Mouse (Mus musculus) embryonic stem cell, embryonic (primary cell): ENCODE data around the gene Bsg.

Experiments
- CTCF ChIA-PET, 4 experiments: fragments of 300-600 bp in 2 of 4; fragments of 350-600 bp in 2 of 4; sonication (Branson Sonifier 250); formaldehyde crosslinking; loops; one replicate each; lab custom pipeline; 2022; ENCODE audit warnings: inconsistent platforms in 2 of 4; lab: Charles Lee
- POLR2A ChIA-PET, 4 experiments: fragments of 300-600 bp in 2 of 4; fragments of 350-600 bp in 2 of 4; sonication (Branson Sonifier 250); formaldehyde crosslinking; loops; one replicate each; lab custom pipeline; 2022; ENCODE audit warnings: antibody characterized with exemption in 4 of 4, inconsistent platforms in 1 of 4; lab: Charles Lee

Gene Bsg

GRCm38 (mm10) chr10:79704065-79704969, at the start of gene Bsg:
Bsg (plus strand) TSS chr10:79704491.
- ChIA-PET CTCF (interaction anchor here (0.5 to 2.3 kb wide), 49 partner anchors 8 to 802 kb away, joined by 3 to 23 read pairs (median 4); partner anchors contain the start of genes Madcam1 (in 2 of the 4), C2cd4c (in 1 of the 4), Cdc34 (in 1 of the 4) and Polrmt (in 1 of the 4)), POLR2A (interaction anchor here (0.6 to 8.4 kb wide), 83 partner anchors 8 to 1695 kb away, joined by 3 to 197 read pairs (median 4); partner anchors contain the start of genes Cdc34 (in 3 of the 4), Gzmm (in 2 of the 4), Madcam1 (in 2 of the 4) and Polrmt (in 2 of the 4))

GRCm38 (mm10) chr10:79654946-79655395, 49.3 kb upstream of the Bsg start:
- ChIA-PET POLR2A (interaction anchor here in 2 of 4 experiments (0.6 to 1.2 kb wide), 3 partner anchors 19 to 721 kb away, joined by 3 read pairs; no protein-coding TSS in a partner anchor), CTCF (interaction anchor here in 1 of 4 experiments (0.8 kb wide), 1 partner anchor 86 kb away, joined by 3 read pairs; no protein-coding TSS in a partner anchor)

- CTCF ChIA-PET = interaction anchor here (0.6 to 1.2 kb wide), 21 partner anchors 9 to 1247 kb away, joined by 3 to 9 read pairs (median 3); partner anchors contain the start of genes Cdc34 (in 1 of the 4), Polrmt (in 1 of the 4) and Tpgs1 (in 1 of the 4)
- POLR2A ChIA-PET = interaction anchor here in 2 of 4 experiments (0.6 to 1.8 kb wide), 4 partner anchors 11 to 23 kb away, joined by 3 to 9 read pairs (median 3); no protein-coding TSS in a partner anchor
Observed at GRCm38 (mm10) chr10:79658829-79659228, 45.5 kb upstream of the Bsg start.

- ChIA-PET CTCF (interaction anchor here in 1 of 4 experiments (0.5 to 8.8 kb wide), 4 partner anchors 10 to 36 kb away, joined by 3 to 57 read pairs (median 3); partner anchors contain the start of gene Cdc34), POLR2A (interaction anchor here in 3 of 4 experiments (0.8 to 18.2 kb wide), 5 partner anchors 11 to 29 kb away, joined by 3 to 367 read pairs (median 9); partner anchors contain the start of genes Cdc34 (in 2 of the 3), Gzmm (in 1 of the 3) and Tpgs1 (in 1 of the 3))
Observed at GRCm38 (mm10) chr10:79660298-79660697, 44.0 kb upstream of the Bsg start.

- ChIA-PET POLR2A (interaction anchor here (0.6 to 18.2 kb wide), 27 partner anchors 9 to 246 kb away, joined by 3 to 367 read pairs (median 4); partner anchors contain the start of genes Cdc34 (in 3 of the 4), C2cd4c (in 2 of the 4), Gzmm (in 2 of the 4) and Bsg (in 1 of the 4)), CTCF (interaction anchor here (0.6 to 8.8 kb wide), 29 partner anchors 8 to 668 kb away, joined by 3 to 57 read pairs (median 4); partner anchors contain the start of genes Bsg (in 1 of the 4), C2cd4c (in 1 of the 4), Cdc34 (in 1 of the 4) and Pcsk4 (in 1 of the 4))
Observed at GRCm38 (mm10) chr10:79661861-79662260, 42.4 kb upstream of the Bsg start.

- ChIA-PET CTCF (interaction anchor here (0.6 to 8.8 kb wide), 48 partner anchors 8 to 883 kb away, joined by 3 to 57 read pairs (median 4); partner anchors contain the start of genes C2cd4c (in 2 of the 4), Bsg (in 1 of the 4), Cdc34 (in 1 of the 4) and Mum1 (in 1 of the 4)), POLR2A (interaction anchor here in 3 of 4 experiments (0.6 to 18.2 kb wide), 29 partner anchors 8 to 504 kb away, joined by 3 to 367 read pairs (median 4); partner anchors contain the start of genes C2cd4c (in 3 of the 3), Bsg (in 2 of the 3), Cdc34 (in 2 of the 3) and Gzmm (in 2 of the 3))
Observed at GRCm38 (mm10) chr10:79664131-79664665, 40.1 kb upstream of the Bsg start, which contains the start of gene Madcam1. Madcam1 (plus strand) TSS chr10:79664559.

GRCm38 (mm10) chr10:79665051-79665450, 39.2 kb upstream of the Bsg start:
- ChIA-PET POLR2A (interaction anchor here (0.5 to 18.2 kb wide), 15 partner anchors 9 to 115 kb away, joined by 3 to 367 read pairs (median 4); partner anchors contain the start of genes Cdc34 (in 2 of the 4), Gzmm (in 2 of the 4), Bsg (in 1 of the 4) and C2cd4c (in 1 of the 4)), CTCF (interaction anchor here in 3 of 4 experiments (0.9 to 8.8 kb wide), 20 partner anchors 8 to 147 kb away, joined by 3 to 57 read pairs (median 4); partner anchors contain the start of gene Cdc34 (in 2 of the 3))

- ChIA-PET CTCF (interaction anchor here (0.6 to 8.8 kb wide), 12 partner anchors 12 to 75 kb away, joined by 3 to 57 read pairs (median 4); partner anchors contain the start of genes Cdc34 (in 2 of the 4), Bsg (in 1 of the 4) and C2cd4c (in 1 of the 4)), POLR2A (interaction anchor here in 3 of 4 experiments (0.6 to 18.2 kb wide), 10 partner anchors 9 to 91 kb away, joined by 3 to 367 read pairs (median 4); partner anchors contain the start of genes Cdc34 (in 3 of the 3), Gzmm (in 2 of the 3) and C2cd4c (in 1 of the 3))
Observed at GRCm38 (mm10) chr10:79666493-79666892, 37.8 kb upstream of the Bsg start.

- ChIA-PET POLR2A (interaction anchor here in 2 of 4 experiments (0.6 to 18.2 kb wide), 7 partner anchors 14 to 969 kb away, joined by 3 to 367 read pairs (median 4); partner anchors contain the start of genes Cdc34 (in 2 of the 2) and Gzmm (in 2 of the 2)), CTCF (interaction anchor here in 3 of 4 experiments (0.8 to 8.8 kb wide), 7 partner anchors 9 to 73 kb away, joined by 3 to 57 read pairs (median 3); partner anchors contain the start of genes C2cd4c (in 1 of the 3) and Cdc34 (in 1 of the 3))
Observed at GRCm38 (mm10) chr10:79668076-79668475, 36.2 kb upstream of the Bsg start.

- POLR2A ChIA-PET = interaction anchor here in 3 of 4 experiments (1.0 to 18.2 kb wide), 18 partner anchors 7 to 185 kb away, joined by 3 to 367 read pairs (median 6); partner anchors contain the start of genes Cdc34 (in 3 of the 3), Bsg (in 2 of the 3), Gzmm (in 2 of the 3) and C2cd4c (in 1 of the 3)
- CTCF ChIA-PET = interaction anchor here (0.6 to 3.1 kb wide), 14 partner anchors 10 to 1292 kb away, joined by 3 to 14 read pairs (median 4); partner anchors contain the start of genes Cdc34 (in 1 of the 4) and Wdr18 (in 1 of the 4)
Observed at GRCm38 (mm10) chr10:79668771-79669575, 35.3 kb upstream of the Bsg start, which contains the start of gene Tpgs1. Tpgs1 (plus strand) TSS chr10:79669369.

GRCm38 (mm10) chr10:79669576-79670057, 34.7 kb upstream of the Bsg start:
- ChIA-PET POLR2A (interaction anchor here in 3 of 4 experiments (0.9 to 18.2 kb wide), 28 partner anchors 8 to 241 kb away, joined by 3 to 367 read pairs (median 5); partner anchors contain the start of genes Cdc34 (in 3 of the 3), Bsg (in 2 of the 3), C2cd4c (in 2 of the 3) and Gzmm (in 2 of the 3)), CTCF (interaction anchor here (0.6 to 3.1 kb wide), 12 partner anchors 8 to 1291 kb away, joined by 3 to 14 read pairs (median 4); partner anchors contain the start of genes Cdc34 (in 1 of the 4) and Wdr18 (in 1 of the 4))

GRCm38 (mm10) chr10:79670071-79670888, 34.0 kb upstream of the Bsg start:
- POLR2A ChIA-PET = interaction anchor here (0.5 to 18.2 kb wide), 42 partner anchors 8 to 699 kb away, joined by 3 to 367 read pairs (median 4); partner anchors contain the start of genes Cdc34 (in 3 of the 4), Bsg (in 2 of the 4), C2cd4c (in 2 of the 4) and Gzmm (in 2 of the 4)
- CTCF ChIA-PET = interaction anchor here in 3 of 4 experiments (0.6 to 3.1 kb wide), 10 partner anchors 9 to 1291 kb away, joined by 3 to 14 read pairs (median 4); partner anchors contain the start of genes Cdc34 (in 1 of the 3) and Wdr18 (in 1 of the 3)

GRCm38 (mm10) chr10:79671396-79672087, 32.7 kb upstream of the Bsg start:
- ChIA-PET POLR2A (interaction anchor here (0.5 to 18.2 kb wide), 51 partner anchors 9 to 1932 kb away, joined by 3 to 367 read pairs (median 4); partner anchors contain the start of genes Bsg (in 3 of the 4), Cdc34 (in 3 of the 4), C2cd4c (in 2 of the 4) and Gzmm (in 2 of the 4)), CTCF (interaction anchor here (0.6 to 3.1 kb wide), 24 partner anchors 7 to 1466 kb away, joined by 3 to 23 read pairs (median 5); partner anchors contain the start of genes Madcam1 (in 2 of the 4), Bsg (in 1 of the 4), C2cd4c (in 1 of the 4) and Cdc34 (in 1 of the 4))
